Mouse (Mus musculus): Measurements from ENCODE around the gene Tbc1d1. TPM values are rescaled to one million over a fixed set of nuclear protein-coding genes. Genes with fewer than 3 reads are reported as not detected.

Tbc1d1 gene
- polyA plus RNA-seq, 1 experiment from 2014 or later: 59.4 TPM

- no peak for TF ChIP-seq CTCF (IDR thresholded peaks at IDR 0.05; ENCODE audit: low read depth)
- Histone ChIP-seq H3K36me3 (ENCODE audit: control insufficient read depth, insufficient read depth) (no peaks in the 10 kb centered on the region), H3K27ac (ENCODE audit: low read depth, low read length) (peak overlapping the region; percentile 15; the same call in 1 of the 2 replicates), H3K9ac (ENCODE audit: low read depth, low read length) (no peak overlapping the region), H3K4me1 (replicated peaks; ENCODE audit: control insufficient read depth, insufficient read depth, low read length) (peaks cover 23% of the 10 kb centered on the region), H3K9me3 (ENCODE audit: control insufficient read depth) (no peaks in the 10 kb centered on the region), H3K27me3 (replicated peaks; ENCODE audit: control insufficient read depth, insufficient read depth, low read length) (no peaks in the 10 kb centered on the region), H3K4me2 (replicated peaks; ENCODE audit: low read depth) (no peak overlapping the region), H3K4me3 (ENCODE audit: low read depth, low read length) (no peak overlapping the region)
- WGBS: 90% methylated on average over 8 of the region's 8 CpGs
- no peak for ATAC-seq
Measured at GRCm38 (mm10) chr5:64241867-64242266, 85.8 kb downstream of the Tbc1d1 start.

GRCm38 (mm10) chr5:64242795-64243455 is 86.8 kb downstream of the Tbc1d1 start:
- whole genome bisulfite sequencing: 34% methylated on average over 9 of the region's 9 CpGs
- peaks cover 23% of the 10 kb centered on the region for H3K4me1 ChIP-seq (replicated peaks; ENCODE audit: control insufficient read depth, insufficient read depth, low read length)
- peak; percentile 39; the same call in 1 of the 2 replicates for ATAC-seq

GRCm38 (mm10) chr5:64243666-64244065 is 87.6 kb downstream of the Tbc1d1 start:
- no peak overlapping the region for H3K9ac ChIP-seq (ENCODE audit: low read depth, low read length)
- TF ChIP-seq CTCF (IDR thresholded peaks at IDR 0.05; ENCODE audit: low read depth): no peak
- no peaks in the 10 kb centered on the region for H3K36me3 ChIP-seq (ENCODE audit: control insufficient read depth, insufficient read depth)
- no peak for ATAC-seq
- H3K4me2 ChIP-seq (replicated peaks; ENCODE audit: low read depth): no peak overlapping the region
- H3K9me3 ChIP-seq (ENCODE audit: control insufficient read depth): no peaks in the 10 kb centered on the region
- 39% methylated on average over 6 of the region's 6 CpGs for WGBS
- peaks cover 23% of the 10 kb centered on the region for H3K4me1 ChIP-seq (replicated peaks; ENCODE audit: control insufficient read depth, insufficient read depth, low read length)
- no peak overlapping the region; the same call in 1 of the 2 replicates for H3K27ac ChIP-seq (ENCODE audit: low read depth, low read length)
- H3K4me3 ChIP-seq (ENCODE audit: low read depth, low read length): no peak overlapping the region
- no peaks in the 10 kb centered on the region for H3K27me3 ChIP-seq (replicated peaks; ENCODE audit: control insufficient read depth, insufficient read depth, low read length)

More at GRCm38 (mm10) chr5:64242795-64243455, 86.8 kb downstream of the Tbc1d1 start:
- TF ChIP-seq CTCF (IDR thresholded peaks at IDR 0.05; ENCODE audit: low read depth): peak; percentile 59
- Histone ChIP-seq H3K27me3 (replicated peaks; ENCODE audit: control insufficient read depth, insufficient read depth, low read length) (no peaks in the 10 kb centered on the region), H3K36me3 (ENCODE audit: control insufficient read depth, insufficient read depth) (no peaks in the 10 kb centered on the region), H3K9me3 (ENCODE audit: control insufficient read depth) (no peaks in the 10 kb centered on the region), H3K27ac (ENCODE audit: low read depth, low read length) (no peak overlapping the region; the same call in 1 of the 2 replicates), H3K9ac (ENCODE audit: low read depth, low read length) (no peak overlapping the region), H3K4me3 (ENCODE audit: low read depth, low read length) (no peak overlapping the region), H3K4me2 (replicated peaks; ENCODE audit: low read depth) (no peak overlapping the region)

DNA sequence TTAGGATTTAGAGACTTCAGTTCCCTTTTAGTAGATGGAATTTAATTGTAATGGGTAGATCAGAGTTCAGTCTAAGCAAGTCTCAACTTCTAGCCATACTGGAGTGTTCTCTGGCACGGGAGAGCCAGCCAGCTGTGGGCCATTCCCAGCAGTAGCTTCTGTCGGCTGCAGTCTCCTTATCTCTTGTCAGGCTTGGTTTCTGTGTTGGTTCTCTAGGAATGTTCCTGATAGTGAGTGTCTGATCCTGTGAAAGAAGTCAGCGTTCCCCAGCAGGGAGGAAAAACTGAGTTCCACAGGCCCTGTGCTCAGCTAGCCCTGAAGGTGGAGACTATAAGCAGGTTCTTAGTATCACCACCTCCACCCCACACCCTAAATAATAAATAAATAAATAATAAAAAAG is 88.2 kb downstream of the Tbc1d1 start:
- Histone ChIP-seq H3K27ac (ENCODE audit: low read depth, low read length) (peak overlapping the region; percentile 47), H3K4me3 (ENCODE audit: low read depth, low read length) (no peak overlapping the region), H3K4me2 (replicated peaks; ENCODE audit: low read depth) (no peak overlapping the region), H3K4me1 (replicated peaks; ENCODE audit: control insufficient read depth, insufficient read depth, low read length) (peaks cover 23% of the 10 kb centered on the region), H3K9ac (ENCODE audit: low read depth, low read length) (no peak overlapping the region), H3K9me3 (ENCODE audit: control insufficient read depth) (no peaks in the 10 kb centered on the region), H3K27me3 (replicated peaks; ENCODE audit: control insufficient read depth, insufficient read depth, low read length) (no peaks in the 10 kb centered on the region), H3K36me3 (ENCODE audit: control insufficient read depth, insufficient read depth) (no peaks in the 10 kb centered on the region)
- 14% methylated on average over 3 of the region's 3 CpGs for WGBS
- ATAC-seq: no peak
- no peak for TF ChIP-seq CTCF (IDR thresholded peaks at IDR 0.05; ENCODE audit: low read depth)

DNA sequence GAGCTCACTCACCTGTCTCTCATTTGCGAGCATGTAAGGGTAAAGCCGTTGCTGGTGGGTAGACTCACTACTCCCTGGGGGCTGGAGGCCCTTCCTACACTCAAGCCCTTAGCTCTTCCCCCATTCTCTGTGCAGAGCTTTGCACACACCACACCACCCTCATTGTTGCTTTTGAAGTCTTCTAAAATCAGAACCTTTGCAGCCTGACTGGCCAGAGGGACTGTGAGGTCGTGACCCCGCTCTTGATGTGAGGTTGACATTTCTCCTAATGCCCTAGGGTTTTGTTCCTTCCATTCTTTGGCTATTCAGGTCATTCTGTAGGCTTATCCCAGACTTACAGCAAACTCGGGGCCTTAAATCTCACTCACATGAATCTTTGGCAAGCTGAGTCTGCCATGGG is 88.6 kb downstream of the Tbc1d1 start:
- Histone ChIP-seq H3K27me3 (replicated peaks; ENCODE audit: control insufficient read depth, insufficient read depth, low read length) (no peaks in the 10 kb centered on the region), H3K36me3 (ENCODE audit: control insufficient read depth, insufficient read depth) (no peaks in the 10 kb centered on the region), H3K4me2 (replicated peaks; ENCODE audit: low read depth) (no peak overlapping the region), H3K9me3 (ENCODE audit: control insufficient read depth) (no peaks in the 10 kb centered on the region), H3K27ac (ENCODE audit: low read depth, low read length) (peak overlapping the region; percentile 47), H3K4me1 (replicated peaks; ENCODE audit: control insufficient read depth, insufficient read depth, low read length) (peaks cover 22% of the 10 kb centered on the region), H3K4me3 (ENCODE audit: low read depth, low read length) (no peak overlapping the region), H3K9ac (ENCODE audit: low read depth, low read length) (no peak overlapping the region)
- no peak for TF ChIP-seq CTCF (IDR thresholded peaks at IDR 0.05; ENCODE audit: low read depth)
- ATAC-seq: no peak
- WGBS: 63% methylated on average over 5 of the region's 5 CpGs

- TF ChIP-seq CTCF (IDR thresholded peaks at IDR 0.05; ENCODE audit: low read depth): no peak
- peak; percentile 55; the same call in 1 of the 2 replicates for ATAC-seq
- 40% methylated on average over 5 of the region's 5 CpGs for WGBS
- H3K27ac ChIP-seq (ENCODE audit: low read depth, low read length): peak overlapping the region; percentile 62
- no peaks in the 10 kb centered on the region for H3K27me3 ChIP-seq (replicated peaks; ENCODE audit: control insufficient read depth, insufficient read depth, low read length)
- no peak overlapping the region for H3K9ac ChIP-seq (ENCODE audit: low read depth, low read length)
- no peaks in the 10 kb centered on the region for H3K36me3 ChIP-seq (ENCODE audit: control insufficient read depth, insufficient read depth)
- H3K4me2 ChIP-seq (replicated peaks; ENCODE audit: low read depth): peak overlapping the region; percentile 37
- H3K4me3 ChIP-seq (ENCODE audit: low read depth, low read length): no peak overlapping the region
- no peaks in the 10 kb centered on the region for H3K9me3 ChIP-seq (ENCODE audit: control insufficient read depth)
- H3K4me1 ChIP-seq (replicated peaks; ENCODE audit: control insufficient read depth, insufficient read depth, low read length): peaks cover 2% of the 10 kb centered on the region; the same call in 1 of the 2 replicates
Measured at GRCm38 (mm10) chr5:64251435-64251834, 95.3 kb downstream of the Tbc1d1 start.

Data from intestine, postnatal 0 days (tissue).